Mouse (Mus musculus) cerebellum, adult 2 months (tissue): ENCODE measurements at regions not wholly inside any gene's neighbourhood (a gene's known extent, or its start where the extent isn't known, plus 50 kb on each side); places are given as distances from the start of the nearest gene placed in this dataset.

Source experiments
- CTCF ChIP-seq: fragments of 200-500 bp; IDR thresholded peaks from 2 replicates; pipeline ENCODE4 v1.5.1; 2011; ENCODE audit warnings: low read depth, mild to moderate bottlenecking, control low read depth, low read length, moderate library complexity, borderline replicate concordance; ENCODE audit not compliant: insufficient read depth
- POLR2A ChIP-seq: fragments of 200-500 bp; IDR thresholded peaks from 2 replicates; pipeline ENCODE4 v1.6.1; 2011; ENCODE audit warnings: low read length, control low read depth, borderline replicate concordance; ENCODE audit not compliant: insufficient read depth

- no peak for TF ChIP-seq POLR2A
- no peak for TF ChIP-seq CTCF
These were observed 88.7 kb upstream of the Itga6 start for GRCm38 (mm10) chr2:71656611-71657244.
